Mouse (Mus musculus) small intestine, adult 10 weeks (tissue): ENCODE results near the gene Miga2. TPM values are rescaled to one million over a fixed set of nuclear protein-coding genes. Genes with fewer than 3 reads are reported as not detected.

Experiments
- polyA plus RNA-seq: library from polyadenylated mRNA; stranded (reverse); fragments of 350-450 nt; fragmentation: Illumina TruSeq; extraction: RNeasy Lipid Tissue Mini Kit (QIAGEN cat#74804); gene quantifications from one replicate; pipeline ENCODE4 v1.2.3, GENCODE M21; 2014; ENCODE audit warnings: low replicate concordance

The Miga2 gene
- polyA plus RNA-seq = 1.3 TPM

DNA sequence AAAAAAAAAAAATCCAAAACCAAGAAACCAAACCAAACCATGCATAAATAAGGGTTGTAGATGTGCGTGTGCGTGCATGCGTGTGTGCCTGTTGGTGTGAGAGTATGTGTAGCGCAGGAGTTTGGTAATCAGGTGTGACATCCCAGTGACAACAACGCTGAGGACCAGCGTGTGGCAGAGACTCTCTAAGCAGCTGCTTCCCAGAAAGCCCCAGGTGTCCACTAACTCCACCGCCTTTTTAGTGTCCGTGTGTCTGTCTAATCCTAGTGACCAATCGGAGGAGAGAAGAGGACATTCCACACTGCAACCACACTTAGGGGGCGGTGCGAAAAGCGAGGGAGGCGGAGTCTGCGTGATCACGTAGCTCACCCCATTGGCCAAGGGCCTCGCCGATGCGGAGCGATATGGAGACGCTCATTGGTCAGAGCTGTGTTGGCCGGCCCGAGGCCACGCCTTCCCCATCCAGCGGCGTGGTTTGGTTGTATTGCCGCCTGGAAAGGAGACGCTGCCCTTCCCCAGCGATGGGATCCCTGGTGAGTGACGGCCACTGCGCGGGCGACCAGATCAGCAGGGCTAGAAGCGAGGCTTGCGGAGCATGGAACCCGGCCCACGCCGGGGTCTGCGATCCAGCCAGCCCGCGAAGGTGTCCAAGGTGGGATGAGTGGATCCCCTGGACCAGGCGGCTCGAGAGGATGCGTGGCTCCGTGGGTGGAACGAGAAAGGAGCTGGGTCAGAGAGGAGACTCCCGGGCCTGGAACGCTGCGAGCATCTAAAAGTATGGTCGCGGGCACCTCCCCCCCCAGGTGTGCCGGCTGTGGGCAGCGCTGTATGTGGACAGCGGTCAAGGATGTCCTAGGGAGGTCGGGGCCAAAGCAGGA is at the start of gene Miga2:
Gene Miga2 (plus strand): TSS at position 461 of the 878 bp plus-strand sequence.

DNA sequence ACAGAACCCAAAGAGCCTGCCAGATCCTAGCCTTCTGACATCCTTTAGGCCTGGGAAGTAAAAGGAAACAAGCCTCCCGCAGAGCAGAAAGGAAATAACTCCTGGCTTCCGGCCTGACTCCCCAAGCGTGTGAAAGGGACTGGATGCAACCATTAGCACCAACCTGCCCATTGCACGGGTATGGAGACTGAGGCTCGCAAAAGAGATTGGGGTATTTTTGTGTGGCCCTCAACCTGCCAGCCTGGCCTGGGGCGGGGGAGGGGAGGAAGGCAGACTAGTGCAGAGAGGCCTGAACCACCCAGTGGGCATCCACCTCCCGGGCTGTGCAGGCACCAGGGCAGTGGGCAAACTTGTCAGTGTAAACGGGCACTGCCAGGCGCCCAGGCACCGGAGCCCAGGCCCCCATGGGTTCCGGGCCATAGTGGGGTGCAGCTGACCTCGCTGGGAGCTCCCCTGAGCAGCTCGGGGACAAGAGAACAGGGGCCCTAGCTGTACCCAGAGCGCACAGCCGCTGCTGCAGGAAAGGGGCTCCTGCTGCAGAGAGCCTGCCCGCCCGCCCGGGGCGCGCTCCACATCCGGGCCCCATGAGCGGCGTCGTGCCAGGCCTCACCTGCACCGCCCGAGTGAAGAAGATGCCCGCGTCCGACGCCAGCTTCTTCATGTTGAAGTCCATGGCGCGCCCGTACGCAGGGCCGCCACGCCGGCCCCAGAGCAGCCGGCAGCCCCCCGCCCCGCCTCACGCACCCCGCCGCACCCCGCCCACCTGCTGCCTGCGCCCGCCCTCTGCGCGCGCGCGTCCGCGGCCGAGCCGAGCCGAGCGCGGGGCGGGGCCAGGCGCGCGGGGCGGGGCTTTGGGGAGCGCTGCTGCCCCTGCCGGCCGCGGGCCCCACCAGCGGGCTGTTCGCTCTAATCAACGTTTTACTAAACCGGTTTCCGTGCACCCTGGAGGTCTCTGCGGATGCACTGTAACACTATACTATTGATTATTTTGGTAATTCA is 5.2 kb upstream of the Miga2 start, which contains the start of gene Sh3glb2:
Gene Sh3glb2 (minus strand): TSS at position 805 of the 999 bp plus-strand sequence.

DNA sequence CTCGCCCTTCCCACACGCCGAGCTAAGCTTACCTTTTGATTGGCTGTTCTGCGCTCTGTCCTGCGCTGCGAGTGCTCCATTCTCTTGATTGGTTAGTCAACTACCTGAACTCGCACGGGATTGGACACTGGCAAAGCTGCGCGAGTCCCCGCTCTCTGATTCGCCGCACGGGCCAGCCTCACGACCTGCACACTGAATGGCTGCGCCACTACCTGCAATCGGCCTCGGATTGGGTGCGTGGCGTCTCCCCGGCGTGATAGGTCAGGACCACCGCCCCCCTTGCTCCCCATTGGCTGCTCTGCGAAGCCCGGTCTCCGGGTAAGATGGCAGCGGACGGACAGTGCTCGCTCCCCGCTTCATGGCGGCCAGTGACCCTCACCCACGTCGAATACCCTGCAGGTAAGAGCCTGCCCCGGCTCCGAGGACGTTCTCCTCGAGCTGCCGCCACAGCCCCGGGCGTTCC is 28.1 kb downstream of the Miga2 start, which contains the start of gene Dolpp1:
Gene Dolpp1 (plus strand): TSS at position 141 of the 463 bp plus-strand sequence.

DNA sequence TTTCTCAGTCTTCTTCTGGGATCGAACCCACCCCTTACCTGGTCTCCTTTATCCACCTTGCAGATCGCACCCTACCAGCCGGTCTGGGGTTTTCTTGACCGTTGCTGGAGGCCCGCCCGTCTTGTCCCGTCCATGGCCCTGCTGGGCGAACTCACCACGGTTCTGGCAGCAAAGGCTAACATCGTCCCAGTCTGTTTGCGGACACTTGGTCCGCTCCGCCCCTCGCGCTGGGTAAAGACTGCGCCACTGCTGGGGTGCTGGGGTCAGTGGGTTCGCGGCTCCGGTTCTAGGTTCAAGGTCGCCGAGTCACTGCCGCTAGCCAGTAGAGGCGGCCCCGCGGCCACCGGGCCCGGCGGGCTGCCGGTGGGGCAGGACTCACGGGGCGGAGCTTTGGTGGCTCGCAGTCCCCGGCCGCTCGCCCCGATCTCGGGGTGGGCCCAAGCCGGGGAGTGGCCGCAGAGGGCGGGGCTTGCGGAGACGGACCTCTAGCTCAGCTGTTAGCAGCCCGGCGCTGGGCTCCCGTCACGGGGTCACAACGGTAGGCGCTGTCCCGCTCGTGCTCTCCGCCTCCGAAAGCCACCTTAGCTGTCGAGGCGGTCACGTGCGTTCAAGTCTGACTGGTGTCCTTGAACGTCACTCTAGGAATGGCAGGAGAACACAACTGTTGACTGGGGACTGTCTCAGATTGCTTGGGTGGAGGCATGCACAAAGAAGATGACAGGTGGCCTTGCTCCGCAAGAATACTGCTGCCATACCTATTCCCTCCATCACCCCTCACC is 51.3 kb downstream of the Miga2 start, which contains the start of gene Crat:
Gene Crat (minus strand): TSS at position 657 of the 779 bp plus-strand sequence.

DNA sequence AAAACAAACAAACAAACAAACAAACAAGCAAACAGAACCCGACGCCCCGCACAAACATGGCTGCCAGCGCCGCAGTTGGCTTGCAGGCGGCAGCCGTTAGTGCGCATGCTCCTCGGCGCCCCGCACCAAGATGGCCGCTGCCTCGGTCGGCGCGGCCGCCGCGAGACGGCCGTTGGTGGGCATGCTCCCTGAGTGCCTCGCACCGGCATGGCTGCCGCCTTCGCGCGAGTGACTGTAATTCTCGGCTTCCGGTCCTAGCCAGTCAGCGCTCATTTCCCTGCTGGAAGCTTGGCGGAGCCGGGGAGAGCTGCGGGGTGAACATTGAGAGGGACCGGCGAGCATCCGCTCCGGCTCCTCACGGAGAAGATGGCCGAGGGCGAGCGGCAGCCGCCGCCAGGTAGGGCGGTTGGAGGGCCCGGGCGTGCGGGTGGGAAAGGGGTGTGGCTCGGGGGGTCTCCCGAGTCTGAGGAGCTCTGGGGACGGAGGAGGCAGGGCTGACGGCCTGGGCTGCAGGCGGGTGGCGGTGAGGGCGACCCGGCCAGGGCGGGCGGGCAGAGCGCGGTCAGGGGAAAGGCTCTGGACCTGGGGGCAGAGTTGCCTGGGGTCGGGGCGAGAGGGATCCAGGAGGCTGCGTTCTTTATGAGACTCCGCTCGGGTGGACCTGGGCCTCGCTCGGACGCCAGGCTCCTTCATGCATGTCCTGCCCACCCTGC is 52.1 kb downstream of the Miga2 start, which contains the start of gene Ptpa:
Gene Ptpa (plus strand): TSS at position 104 of the 713 bp plus-strand sequence.

Other genes with a start within 250 kb of the Miga2 start
- gene Zer1, start 239.6 kb upstream of the Miga2 start, polyA plus RNA-seq = 2.1 TPM
- gene Tbc1d13, start 230.5 kb upstream of the Miga2 start, polyA plus RNA-seq = 10.1 TPM
- gene Endog, start 192.7 kb upstream of the Miga2 start, polyA plus RNA-seq = not detected
- 0.30 TPM for gene Spout1, start 185.8 kb upstream of the Miga2 start, polyA plus RNA-seq
- gene Kyat1, start 158.4 kb upstream of the Miga2 start, polyA plus RNA-seq = 0.48 TPM
- gene Lrrc8a, start 126.5 kb upstream of the Miga2 start, polyA plus RNA-seq = 1.5 TPM
- not detected for gene Gm28035, start 123.7 kb upstream of the Miga2 start, polyA plus RNA-seq
- gene Phyhd1, start 98.0 kb upstream of the Miga2 start, polyA plus RNA-seq = 0.74 TPM
- not detected for gene Gm28038, start 83.2 kb upstream of the Miga2 start, polyA plus RNA-seq
- 5.9 TPM for gene Dolk, start 77.9 kb upstream of the Miga2 start, polyA plus RNA-seq
- 6.1 TPM for gene Nup188, start 77.8 kb upstream of the Miga2 start, polyA plus RNA-seq
- 1.0 TPM for gene Sh3glb2, start 4.9 kb upstream of the Miga2 start, polyA plus RNA-seq
- 3.9 TPM for gene Dolpp1, start 28.0 kb downstream of the Miga2 start, polyA plus RNA-seq
- gene Crat, start 51.6 kb downstream of the Miga2 start, polyA plus RNA-seq = 14.2 TPM
- gene Ptpa, start 51.8 kb downstream of the Miga2 start, polyA plus RNA-seq = 2.2 TPM
- not detected for gene Ier5l, start 110.0 kb downstream of the Miga2 start, polyA plus RNA-seq
- gene Cstad, start 230.8 kb downstream of the Miga2 start, polyA plus RNA-seq = not detected